Mouse (Mus musculus) small intestine, adult 2 months (tissue): ENCODE measurements around the gene Dcaf10. TPM values are rescaled to one million over a fixed set of nuclear protein-coding genes. Genes with fewer than 3 reads are reported as not detected.

ENCODE experiments used
- H3K27ac ChIP-seq: fragments of 200-500 bp; 2 replicates; pipeline ENCODE4 v1.5.1; 2012; ENCODE audit warnings: low read depth, low read length, control low read depth, inconsistent platforms; ENCODE audit not compliant: insufficient read depth
- H3K27me3 ChIP-seq: fragments of 200-500 bp; 2 replicates; pipeline ENCODE4 v1.6.1; 2012; ENCODE audit warnings: mild to moderate bottlenecking, moderate library complexity, low read length, inconsistent platforms; ENCODE audit not compliant: control insufficient read depth, insufficient read depth
- H3K36me3 ChIP-seq: fragments of 200-500 bp; 2 replicates; pipeline ENCODE4 v1.6.1; 2012; ENCODE audit warnings: mild to moderate bottlenecking, low read length, control low read depth, inconsistent platforms; ENCODE audit not compliant: control insufficient read depth, insufficient read depth
- H3K4me1 ChIP-seq: fragments of 200-500 bp; 2 replicates; pipeline ENCODE4 v1.6.1; 2012; ENCODE audit warnings: low read length, inconsistent platforms, mixed read lengths; ENCODE audit not compliant: control insufficient read depth, insufficient read depth, insufficient read length
- H3K4me3 ChIP-seq: fragments of 200-500 bp; 2 replicates; pipeline ENCODE4 v1.5.1; 2012; ENCODE audit warnings: low read depth, mild to moderate bottlenecking, control low read depth, inconsistent platforms, low read length, moderate library complexity
- CTCF ChIP-seq: fragments of 200-500 bp; IDR thresholded peaks from 2 replicates; pipeline ENCODE4 v1.5.1; 2012; ENCODE audit warnings: low read depth, mild to moderate bottlenecking, control low read depth, inconsistent platforms, low read length, moderate library complexity, mixed read lengths; ENCODE audit not compliant: insufficient replicate concordance, insufficient read length; ENCODE audit errors: extremely low read depth
- POLR2A ChIP-seq: fragments of 200-500 bp; IDR thresholded peaks from 2 replicates; pipeline ENCODE4 v1.6.1; 2012; ENCODE audit warnings: low read depth, mild to moderate bottlenecking, control low read depth, inconsistent platforms, low read length, moderate library complexity
- WGBS: fragments of 180-500 bp; shearing (Covaris S2); methylation state at CpG from one replicate; pipeline ENCODE4 v1.1.7; 2018; 5-methylcytosine and 5-hydroxymethylcytosine counted together
- polyA plus RNA-seq: library from polyadenylated mRNA; depleted of rRNA; stranded (reverse); fragments of >200 nt; gene quantifications from 2 replicates; pipeline ENCODE4 v1.2.3, GENCODE M21; 2012; rRNA removed

Gene Dcaf10
- polyA plus RNA-seq, result 11.5 and 23.1 TPM in 2 replicates

GRCm38 (mm10) chr4:45341669-45342249, at the start of gene Dcaf10:
TSS of gene Dcaf10 (plus strand) at chr4:45342101.
- Histone ChIP-seq H3K4me3 (peak within 1 kb of the TSS; percentile 81), H3K27me3 (no peaks in the 10 kb centered on the region), H3K4me1 (peaks cover 4% of the 10 kb centered on the region; the same call in 1 of the 2 replicates), H3K36me3 (peaks cover 6% of the 10 kb centered on the region; the same call in 1 of the 2 replicates), H3K27ac (peak within 1 kb of the TSS; percentile 50)
- under 1% methylated on average over 35 of the region's 42 CpGs for WGBS
- peak; percentile 69 for TF ChIP-seq POLR2A
- peak; percentile 40; the same call in 1 of the 2 replicates for TF ChIP-seq CTCF

DNA sequence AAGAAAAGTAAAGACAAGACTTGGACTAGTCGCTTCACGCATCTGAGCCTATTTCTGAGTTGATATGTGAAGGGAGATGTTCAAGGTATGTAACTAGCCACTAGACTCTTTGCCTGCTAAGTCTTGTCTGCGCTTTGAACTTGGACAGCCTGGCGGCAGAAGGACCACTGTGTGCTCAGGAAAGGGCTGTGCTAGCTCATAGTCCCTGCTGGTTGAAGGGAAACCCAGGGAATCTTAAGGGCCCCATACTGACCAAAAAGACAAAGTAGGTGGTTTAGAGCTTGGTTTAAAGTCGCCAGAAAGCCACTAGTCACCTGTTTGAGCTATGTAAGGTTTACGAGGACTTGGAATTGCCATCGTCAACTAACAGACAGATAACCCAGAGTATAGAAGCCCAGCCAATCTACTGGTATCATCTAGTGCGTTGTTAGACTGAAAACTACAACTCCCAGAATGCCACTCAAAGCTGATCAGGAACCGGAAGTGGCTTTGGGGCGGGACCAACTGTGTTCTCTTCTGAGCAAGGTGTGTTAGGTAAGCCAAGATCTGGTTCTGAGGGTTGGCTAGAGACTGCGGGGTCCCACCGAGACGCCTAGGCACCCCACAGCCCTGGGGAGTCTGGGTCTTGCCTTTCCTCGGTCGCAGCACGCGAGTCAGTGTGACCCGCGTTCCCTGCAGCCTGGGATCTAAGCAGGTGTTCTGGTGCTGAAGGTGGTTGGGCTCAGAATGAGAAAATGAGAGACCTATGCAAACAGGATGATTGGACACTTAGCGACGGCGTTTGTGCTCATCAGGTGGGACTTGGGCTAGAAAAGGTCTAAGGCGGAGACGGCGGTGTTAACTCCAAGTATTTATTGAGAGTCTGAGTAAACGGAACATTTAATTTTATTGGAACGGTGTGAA, 45.0 kb upstream of the Dcaf10 start, which contains the start of gene Trmt10b:
Gene Trmt10b (plus strand): TSS at position 466 of the 903 bp plus-strand sequence.
- Histone ChIP-seq H3K4me3 (peak within 1 kb of the TSS; percentile 79), H3K27ac (no peak within 1 kb of the TSS), H3K36me3 (peaks cover 9% of the 10 kb centered on the region; the same call in 1 of the 2 replicates), H3K4me1 (no peaks in the 10 kb centered on the region), H3K27me3 (no peaks in the 10 kb centered on the region)
- TF ChIP-seq POLR2A (no peak), CTCF (no peak)
- WGBS, result 14% methylated on average over 27 of the region's 27 CpGs

- H3K27me3 ChIP-seq, result no peaks in the 10 kb centered on the region
- H3K27ac ChIP-seq, result no peak overlapping the region
- H3K4me3 ChIP-seq, result no peak overlapping the region
- no peak for TF ChIP-seq CTCF
- H3K36me3 ChIP-seq, result peaks cover 35% of the 10 kb centered on the region
- no peaks in the 10 kb centered on the region for H3K4me1 ChIP-seq
- WGBS, result 96% methylated on average over 14 of the region's 14 CpGs
These were observed 36.4 kb upstream of the Dcaf10 start for GRCm38 (mm10) chr4:45305536-45305935.

DNA sequence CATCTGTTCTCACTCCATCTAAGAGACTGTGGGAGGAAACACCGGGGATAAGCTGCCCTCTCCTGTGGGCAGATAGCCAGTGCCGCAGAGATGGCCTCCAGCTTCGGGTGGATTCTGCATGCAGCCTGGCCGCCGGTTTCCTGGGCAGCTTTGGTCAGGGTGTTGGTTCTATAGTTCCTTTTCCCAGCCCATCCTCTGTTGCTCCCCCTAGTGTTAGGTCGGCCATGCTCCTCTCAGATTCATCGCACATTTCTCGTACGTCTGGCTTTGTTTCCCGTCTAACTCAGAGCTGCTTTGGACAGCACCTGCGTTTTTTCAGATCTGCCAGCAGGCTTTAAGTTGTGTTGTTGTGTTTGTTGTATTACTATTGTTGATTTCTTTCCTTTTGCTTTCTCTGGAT, 33.9 kb upstream of the Dcaf10 start:
- no peak overlapping the region for H3K4me3 ChIP-seq
- peaks cover 21% of the 10 kb centered on the region for H3K36me3 ChIP-seq
- no peaks in the 10 kb centered on the region for H3K27me3 ChIP-seq
- TF ChIP-seq CTCF (peak; percentile 53; the same call in 1 of the 2 replicates), POLR2A (0 out of 2 replicates have a peak, but pooled peaks have one; percentile 15)
- 46% methylated on average over 11 of the region's 11 CpGs for WGBS
- no peak overlapping the region for H3K27ac ChIP-seq
- H3K4me1 ChIP-seq, result no peaks in the 10 kb centered on the region

DNA sequence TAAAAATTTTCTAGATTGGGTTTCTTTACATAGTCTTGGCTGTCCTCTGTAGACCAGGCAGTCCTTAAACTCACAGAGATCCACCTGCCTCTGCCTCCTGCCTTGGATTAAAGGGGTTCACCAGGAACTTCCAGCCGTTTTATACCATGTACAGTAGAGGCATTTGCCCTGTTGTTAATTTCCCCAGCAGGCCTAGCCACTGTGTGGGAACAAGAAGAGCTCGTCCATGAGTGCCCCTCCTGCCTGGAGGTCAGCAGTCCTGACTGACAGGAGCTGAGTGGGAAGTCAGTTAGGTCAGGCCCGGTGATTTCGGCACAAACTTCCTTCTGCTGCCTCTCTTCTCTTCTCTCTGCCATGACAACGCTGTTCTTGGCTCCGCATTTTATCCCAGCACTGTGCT, 33.3 kb upstream of the Dcaf10 start:
- Histone ChIP-seq H3K36me3 (peaks cover 21% of the 10 kb centered on the region), H3K27ac (no peak overlapping the region), H3K4me3 (no peak overlapping the region), H3K4me1 (no peaks in the 10 kb centered on the region), H3K27me3 (no peaks in the 10 kb centered on the region)
- WGBS, result 93% methylated on average over 6 of the region's 6 CpGs
- TF ChIP-seq CTCF (no peak), POLR2A (no peak)

DNA sequence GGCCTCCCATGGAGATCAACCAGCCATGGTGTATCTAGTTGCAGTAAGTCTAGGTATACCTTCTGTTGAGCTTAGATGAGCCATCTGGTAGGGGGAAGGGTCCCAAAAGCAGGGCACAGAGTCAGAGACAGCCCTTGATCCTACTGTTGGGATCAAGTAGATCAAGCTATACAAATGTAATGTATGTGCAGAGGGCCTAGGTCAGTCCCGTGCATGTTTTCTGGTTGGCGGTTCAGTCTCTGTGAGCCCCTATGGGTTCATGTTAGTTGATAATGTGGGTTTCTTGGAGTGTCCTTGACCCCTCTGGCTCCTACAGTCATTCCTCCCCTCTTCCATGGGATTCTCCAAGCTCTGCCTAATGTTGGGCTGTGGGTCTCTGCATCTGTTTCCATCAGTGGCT, 30.8 kb upstream of the Dcaf10 start:
- whole genome bisulfite sequencing, result 100% methylated on average over 2 of the region's 2 CpGs
- Histone ChIP-seq H3K36me3 (peaks cover 21% of the 10 kb centered on the region), H3K4me3 (no peak overlapping the region), H3K27me3 (no peaks in the 10 kb centered on the region), H3K4me1 (no peaks in the 10 kb centered on the region), H3K27ac (no peak overlapping the region)
- TF ChIP-seq CTCF (no peak), POLR2A (no peak)
